Mouse (Mus musculus) cortical plate, adult 2 months (tissue): ENCODE results near the gene Olfr1057. TPM values are rescaled to one million over a fixed set of nuclear protein-coding genes. Genes with fewer than 3 reads are reported as not detected.
"Not testable (repeated sequence)": the region's sequence is repeated elsewhere in the genome, so short reads cannot be mapped to it uniquely, and the experiment has no call there.

Experiments used
- H3K27ac ChIP-seq: fragments of 200-500 bp; 2 replicates; pipeline ENCODE4 v1.5.1; 2012; ENCODE audit warnings: low read length, control low read depth, inconsistent platforms; ENCODE audit not compliant: insufficient read depth
- H3K4me1 ChIP-seq: fragments of 200-500 bp; 2 replicates; pipeline ENCODE4 v1.6.1; 2011; ENCODE audit warnings: low read length; ENCODE audit not compliant: control insufficient read depth, insufficient read depth
- H3K4me3 ChIP-seq: fragments of 200-500 bp; 2 replicates; pipeline ENCODE4 v1.5.1; 2011; ENCODE audit warnings: mild to moderate bottlenecking, low read length, control low read depth; ENCODE audit not compliant: insufficient read depth
- CTCF ChIP-seq: fragments of 200-500 bp; IDR thresholded peaks from 2 replicates; pipeline ENCODE4 v1.5.1; 2011; ENCODE audit warnings: mild to moderate bottlenecking, control low read depth, low read length; ENCODE audit not compliant: insufficient read depth; ENCODE audit errors: extremely low read depth
- POLR2A ChIP-seq: fragments of 200-500 bp; IDR thresholded peaks from 2 replicates; pipeline ENCODE4 v1.6.1; 2011; ENCODE audit warnings: mild to moderate bottlenecking, low read length, control low read depth; ENCODE audit not compliant: insufficient read depth; ENCODE audit errors: extremely low read depth
- polyA plus RNA-seq: library from polyadenylated mRNA; depleted of rRNA; stranded (reverse); fragments of >200 nt; gene quantifications from 2 replicates; pipeline ENCODE4 v1.2.3, GENCODE M21; 2012; rRNA removed

Gene Olfr1057
- not detected in 2 replicates for polyA plus RNA-seq

DNA sequence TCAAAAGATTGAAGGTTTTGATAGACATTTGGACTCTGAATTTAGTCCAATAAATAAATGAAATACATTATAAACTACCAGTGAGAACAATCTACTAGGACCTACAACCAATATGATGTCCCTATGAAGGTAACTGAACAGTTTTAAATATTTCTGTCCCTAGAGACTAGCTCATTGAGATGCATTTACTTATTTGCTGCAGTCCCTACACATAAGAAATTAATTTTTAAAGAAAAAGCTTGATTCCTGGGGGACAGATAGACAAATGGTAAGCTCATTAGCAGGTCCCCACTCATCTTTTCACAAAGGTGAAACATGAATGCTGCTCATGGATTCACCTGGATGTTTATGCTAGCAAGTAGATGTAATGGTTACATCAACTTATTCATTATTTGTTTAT, at the start of gene Olfr1057:
Gene Olfr1057, minus strand, starts transcription at position 101 of the 400 bp plus-strand sequence.
- Histone ChIP-seq H3K27ac (no peak within 1 kb of the TSS), H3K4me3 (no peak within 1 kb of the TSS)
- TF ChIP-seq CTCF: no peak
- TF ChIP-seq POLR2A: no peak

DNA sequence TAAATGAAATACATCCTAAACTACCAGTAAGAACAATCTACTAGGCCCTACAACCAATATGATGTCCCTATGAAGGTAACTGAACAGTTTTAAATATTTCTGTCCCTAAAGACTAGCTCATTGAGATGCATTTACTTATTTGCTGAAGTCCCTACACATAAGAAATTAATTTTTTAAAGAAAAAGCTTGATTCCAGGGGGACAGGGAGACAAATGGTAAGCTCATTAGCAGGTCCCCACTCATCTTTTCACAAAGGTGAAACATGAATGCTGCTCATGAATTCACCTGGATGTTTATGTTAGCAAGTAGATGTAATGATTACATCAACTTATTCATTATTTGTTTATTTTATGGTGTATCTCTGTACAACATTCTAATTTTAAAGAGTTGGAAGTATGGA, 48.5 kb upstream of the Olfr1057 start, which contains the start of gene Olfr1062:
Gene Olfr1062, minus strand, starts transcription at position 101 of the 400 bp plus-strand sequence.
- not testable (repeated sequence) for H3K4me1 ChIP-seq, H3K4me3 ChIP-seq, H3K27ac ChIP-seq

More for the DNA sequence above, at the start of gene Olfr1057:
- no peaks in the 10 kb centered on the region for H3K4me1 ChIP-seq

DNA sequence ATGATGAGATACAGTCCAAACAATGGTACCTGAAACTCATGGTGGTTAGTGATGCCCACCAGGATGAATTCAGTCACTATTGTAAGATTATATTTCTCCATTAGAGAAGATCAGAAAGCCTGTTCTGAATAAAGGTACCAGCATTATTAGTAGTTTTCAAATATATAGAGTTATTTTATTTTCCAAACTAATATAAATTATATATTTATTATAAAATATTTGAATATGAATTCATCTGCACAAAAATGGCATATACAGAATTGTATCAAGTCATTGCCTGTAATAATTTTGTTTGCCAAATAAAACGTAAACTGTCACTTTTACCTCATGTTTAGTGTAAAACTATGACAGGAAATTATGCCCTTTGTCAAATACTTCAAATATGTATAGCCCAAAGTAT, 35.8 kb upstream of the Olfr1057 start, which contains the start of gene Olfr1061:
Gene Olfr1061, minus strand, starts transcription at position 101 of the 400 bp plus-strand sequence.
- TF ChIP-seq CTCF (no peak), POLR2A (no peak)
- H3K4me3 ChIP-seq: no peak within 1 kb of the TSS
- no peak within 1 kb of the TSS for H3K27ac ChIP-seq
- no peaks in the 10 kb centered on the region for H3K4me1 ChIP-seq

DNA sequence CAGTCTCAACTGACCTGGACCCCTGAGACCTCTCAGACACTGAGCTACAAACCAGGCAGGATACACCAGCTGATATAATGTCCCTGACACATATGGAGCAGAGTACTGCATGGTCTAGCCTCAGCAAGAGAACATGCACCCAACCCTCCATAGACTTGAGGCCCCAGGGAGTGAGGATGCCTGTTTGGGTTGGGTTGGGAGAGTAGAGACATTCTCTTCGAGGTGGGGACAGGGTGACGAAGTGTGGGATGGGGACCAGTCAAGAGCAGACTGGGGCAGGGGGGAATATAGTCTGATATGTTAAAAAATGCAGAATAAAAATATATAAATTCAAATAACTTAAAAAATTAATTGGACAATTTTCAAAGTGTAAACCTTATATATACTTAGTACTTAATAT, 16.9 kb upstream of the Olfr1057 start:
- TF ChIP-seq CTCF (no peak), POLR2A (no peak)
- Histone ChIP-seq H3K4me1 (no peaks in the 10 kb centered on the region), H3K4me3 (no peak overlapping the region), H3K27ac (no peak overlapping the region)

DNA sequence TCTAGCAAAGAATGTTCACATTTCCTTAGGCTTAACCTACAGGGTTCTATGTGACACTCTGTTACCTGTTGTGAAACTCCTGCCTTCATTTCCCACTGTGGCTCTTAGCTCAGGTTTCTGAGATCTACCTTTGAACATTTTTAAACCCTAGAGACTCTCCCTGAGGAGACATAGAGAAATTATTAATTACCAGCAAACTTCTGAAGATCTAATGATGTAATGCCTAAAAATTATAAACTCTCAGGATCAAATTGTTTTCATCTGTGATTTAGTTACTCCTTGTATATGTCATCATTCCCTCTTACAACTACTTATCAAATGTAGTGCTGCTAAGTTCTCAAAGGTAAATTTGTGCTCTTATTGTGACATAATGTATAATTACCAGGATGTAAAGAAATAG, 10.3 kb upstream of the Olfr1057 start, which contains the start of gene Olfr1058:
Gene Olfr1058, minus strand, starts transcription at position 101 of the 400 bp plus-strand sequence.
- not testable (repeated sequence) for H3K4me1 ChIP-seq, H3K4me3 ChIP-seq, H3K27ac ChIP-seq

DNA sequence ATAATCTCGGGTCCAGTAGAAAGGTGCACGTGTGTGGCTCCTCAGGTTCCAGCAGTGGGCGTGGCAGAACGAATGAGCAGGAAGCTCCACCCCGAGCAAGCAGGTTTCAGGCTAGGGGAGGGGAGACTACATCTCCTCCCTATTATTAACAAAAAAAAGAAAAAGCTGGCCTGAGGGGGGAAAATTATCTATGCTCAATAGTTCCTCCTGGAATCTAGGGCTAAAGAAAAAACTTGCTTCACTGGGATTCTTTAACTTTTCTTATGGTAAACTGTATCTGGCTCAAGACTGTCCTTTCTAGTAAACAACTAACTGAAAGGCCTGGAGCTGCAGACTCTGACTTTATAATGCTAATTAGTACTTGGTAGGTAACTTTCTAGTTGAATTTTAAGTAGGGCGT, 11.9 kb downstream of the Olfr1057 start:
- not testable (repeated sequence) for H3K4me1 ChIP-seq, H3K4me3 ChIP-seq, H3K27ac ChIP-seq

DNA sequence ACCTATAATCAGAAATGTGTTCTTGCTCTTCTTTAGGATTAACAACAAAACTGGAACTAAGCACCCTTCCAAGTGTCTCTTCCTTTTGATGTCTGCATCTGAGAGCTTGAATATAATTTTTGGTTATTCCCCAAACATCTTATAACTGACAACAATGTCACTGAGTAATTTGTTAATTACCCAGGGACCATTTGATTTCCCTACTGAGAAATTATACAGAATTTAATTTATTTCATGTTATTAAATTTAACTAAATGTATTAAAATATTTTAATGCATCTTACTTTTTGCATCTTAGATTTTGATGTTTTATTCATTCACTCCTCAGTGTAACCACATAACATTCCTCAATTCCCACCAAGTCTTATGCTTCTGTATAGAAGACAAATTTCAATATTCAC, 15.8 kb downstream of the Olfr1057 start, which contains the start of gene Olfr1056:
Gene Olfr1056, minus strand, starts transcription at position 101 of the 400 bp plus-strand sequence.
- H3K4me1 ChIP-seq: no peaks in the 10 kb centered on the region
- H3K27ac ChIP-seq: no peak within 1 kb of the TSS
- no peak for TF ChIP-seq CTCF
- TF ChIP-seq POLR2A: no peak
- H3K4me3 ChIP-seq: no peak within 1 kb of the TSS

DNA sequence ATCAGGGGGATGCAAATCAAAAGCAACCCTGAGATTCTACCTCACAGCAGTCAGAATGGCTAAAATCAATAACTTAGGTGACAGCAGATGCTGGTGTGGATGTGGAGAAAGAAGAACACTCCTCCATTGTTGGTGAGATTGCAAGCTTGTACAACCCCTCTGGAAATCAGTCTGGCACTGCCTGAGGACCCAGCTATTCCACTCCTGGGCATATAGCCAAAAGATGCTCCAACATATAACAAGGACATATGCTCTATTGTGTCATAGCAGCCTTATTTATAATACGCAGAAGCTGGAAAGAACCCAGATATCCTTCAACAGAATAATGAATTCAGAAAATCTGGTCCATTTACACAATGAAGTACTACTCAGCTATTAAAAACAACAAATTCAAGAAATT, 26.4 kb downstream of the Olfr1057 start:
- H3K4me3 ChIP-seq, H3K4me1 ChIP-seq, H3K27ac ChIP-seq: not testable (repeated sequence)

DNA sequence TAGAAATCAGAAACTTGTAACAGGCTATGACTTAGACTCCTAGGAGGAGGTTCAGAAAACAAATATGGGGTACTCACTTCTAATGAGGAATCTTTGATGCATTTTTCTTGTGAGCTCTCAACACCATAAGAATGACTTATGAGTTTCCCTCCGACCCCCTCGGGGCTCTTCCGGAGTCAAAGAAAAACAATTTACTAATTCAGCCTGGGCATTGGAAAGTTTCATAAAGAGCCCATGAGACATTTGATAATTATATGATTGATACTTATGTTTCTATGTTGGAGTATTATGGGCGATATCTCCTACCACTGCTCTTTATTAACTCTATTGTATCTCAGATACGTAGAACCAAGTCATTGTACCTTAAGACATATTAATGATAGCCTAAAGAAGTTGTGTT, 28.0 kb downstream of the Olfr1057 start, which contains the start of gene Olfr1055:
Gene Olfr1055, minus strand, starts transcription at position 101 of the 400 bp plus-strand sequence.
- no peak within 1 kb of the TSS for H3K4me3 ChIP-seq
- H3K27ac ChIP-seq: no peak within 1 kb of the TSS
- no peaks in the 10 kb centered on the region for H3K4me1 ChIP-seq
- TF ChIP-seq POLR2A (no peak), CTCF (no peak)

DNA sequence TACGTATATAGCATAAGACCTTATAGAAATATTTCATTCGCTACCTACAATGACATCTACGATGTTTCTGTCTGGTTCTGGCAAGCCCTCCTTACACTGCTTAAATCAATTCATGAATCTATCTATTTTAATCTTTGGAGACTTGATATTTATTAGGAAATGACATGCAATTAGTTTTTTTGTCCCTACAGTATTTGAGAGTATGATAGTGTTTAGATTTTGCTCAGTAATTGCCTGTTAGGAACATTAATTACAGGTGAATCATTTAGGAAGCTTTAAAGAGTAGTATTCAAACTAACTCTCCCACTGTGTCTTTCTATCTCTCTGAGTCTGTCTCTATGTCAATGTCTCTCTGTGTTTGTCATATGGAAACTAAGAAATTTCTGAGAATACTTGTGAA, 42.9 kb downstream of the Olfr1057 start, which contains the start of gene Olfr1054:
Gene Olfr1054, minus strand, starts transcription at position 101 of the 400 bp plus-strand sequence.
- TF ChIP-seq POLR2A (no peak), CTCF (no peak)
- H3K4me3 ChIP-seq: no peak within 1 kb of the TSS
- H3K4me1 ChIP-seq: no peaks in the 10 kb centered on the region
- no peak within 1 kb of the TSS for H3K27ac ChIP-seq

Other genes starting within 250 kb of the Olfr1057 start
- not detected in 2 replicates for gene Olfr1039, start 242.5 kb downstream of the Olfr1057 start, polyA plus RNA-seq
- gene Olfr1040, start 231.7 kb downstream of the Olfr1057 start, polyA plus RNA-seq: not detected in 2 replicates
- not detected in 2 replicates for gene Olfr1042, start 216.6 kb downstream of the Olfr1057 start, polyA plus RNA-seq
- not detected in 2 replicates for gene Olfr1043, start 210.9 kb downstream of the Olfr1057 start, polyA plus RNA-seq
- gene Olfr1044, start 200.6 kb downstream of the Olfr1057 start, polyA plus RNA-seq: not detected in 2 replicates
- not detected in 2 replicates for gene Olfr52, start 192.7 kb downstream of the Olfr1057 start, polyA plus RNA-seq
- gene Olfr1045, start 175.4 kb downstream of the Olfr1057 start, polyA plus RNA-seq: not detected in 2 replicates
- not detected in 2 replicates for gene Olfr1046, start 159.1 kb downstream of the Olfr1057 start, polyA plus RNA-seq
- gene Olfr1047, start 147.0 kb downstream of the Olfr1057 start, polyA plus RNA-seq: not detected in 2 replicates
- gene Olfr1048, start 138.1 kb downstream of the Olfr1057 start, polyA plus RNA-seq: not detected in 2 replicates
- not detected in 2 replicates for gene Olfr1049, start 120.1 kb downstream of the Olfr1057 start, polyA plus RNA-seq
- not detected in 2 replicates for gene Olfr1051, start 99.3 kb downstream of the Olfr1057 start, polyA plus RNA-seq
- not detected in 2 replicates for gene Olfr1052, start 85.9 kb downstream of the Olfr1057 start, polyA plus RNA-seq
- gene Olfr1053, start 63.1 kb downstream of the Olfr1057 start, polyA plus RNA-seq: not detected in 2 replicates
- gene Olfr1054, start 43.0 kb downstream of the Olfr1057 start, polyA plus RNA-seq: not detected in 2 replicates
- not detected in 2 replicates for gene Olfr1055, start 28.1 kb downstream of the Olfr1057 start, polyA plus RNA-seq
- not detected in 2 replicates for gene Olfr1056, start 15.9 kb downstream of the Olfr1057 start, polyA plus RNA-seq
- not detected in 2 replicates for gene Olfr1058, start 10.2 kb upstream of the Olfr1057 start, polyA plus RNA-seq
- not detected in 2 replicates for gene Olfr1061, start 35.7 kb upstream of the Olfr1057 start, polyA plus RNA-seq
- gene Olfr1062, start 48.4 kb upstream of the Olfr1057 start, polyA plus RNA-seq: not detected in 2 replicates
- not detected in 2 replicates for gene Olfr1065, start 72.2 kb upstream of the Olfr1057 start, polyA plus RNA-seq
- gene Olfr1066, start 77.9 kb upstream of the Olfr1057 start, polyA plus RNA-seq: not detected in 2 replicates
- not detected in 2 replicates for gene Olfr228, start 109.0 kb upstream of the Olfr1057 start, polyA plus RNA-seq
- gene Olfr1076, start 130.1 kb upstream of the Olfr1057 start, polyA plus RNA-seq: not detected in 2 replicates
- gene Olfr1079, start 164.1 kb upstream of the Olfr1057 start, polyA plus RNA-seq: not detected in 2 replicates
- not detected in 2 replicates for gene Olfr1080, start 179.8 kb upstream of the Olfr1057 start, polyA plus RNA-seq
- not detected in 2 replicates for gene Olfr1082, start 220.6 kb upstream of the Olfr1057 start, polyA plus RNA-seq